Mouse (Mus musculus) adrenal gland, postnatal 10 days (tissue): ENCODE results near the gene Cachd1. TPM values are rescaled to one million over a fixed set of nuclear protein-coding genes. Genes with fewer than 3 reads are reported as not detected.

ENCODE experiments used
- DNase-seq: peaks from one replicate; pipeline ENCODE4 v3.0.0; 2021; ENCODE audit warnings: mixed read lengths
- total RNA-seq, 2 experiments: library from RNA; stranded (reverse); gene quantifications; 2 replicates each; pipeline ENCODE4 v1.2.3; 2021

The Cachd1 gene
- total RNA-seq, 2 experiments from 2014 or later: 6.8 to 8.9 TPM

- no peak for DNase-seq
Measured at GRCm38 (mm10) chr4:101066401-101066800, 289.9 kb downstream of the Cachd1 start.

GRCm38 (mm10) chr4:101068786-101069153 is 292.3 kb downstream of the Cachd1 start, which contains the start of gene Raver2:
Raver2 (plus strand) TSS chr4:101068983.
- DNase-seq: peak; percentile 80

GRCm38 (mm10) chr4:101069154-101069971 is 292.9 kb downstream of the Cachd1 start:
- peak; percentile 42 for DNase-seq

- DNase-seq: no peak
Measured at GRCm38 (mm10) chr4:101071570-101071969, 295.1 kb downstream of the Cachd1 start.

- DNase-seq: no peak
Measured at GRCm38 (mm10) chr4:101076425-101076824, 299.9 kb downstream of the Cachd1 start.

Other genes starting within 250 kb of the Cachd1 start
- gene Gm10577, start 244.0 kb downstream of the Cachd1 start, total RNA-seq: not detected